Mouse (Mus musculus) midbrain, embryonic 16.5 days (tissue): ENCODE results near the gene Abhd14b. TPM values are rescaled to one million over a fixed set of nuclear protein-coding genes. Genes with fewer than 3 reads are reported as not detected.

Experiments used
- ATAC-seq: fragments of 200-750 bp; cut with Nextera tagmentation; 2 replicates; pipeline ENCODE4 v1.8.0; 2017; ENCODE audit warnings: moderate TSS enrichment
- H3K27ac ChIP-seq: fragments of 300-500 bp; sonication (generic); 2 replicates; pipeline ENCODE4 v1.5.1; 2014; ENCODE audit warnings: mild to moderate bottlenecking, low read length, mixed read lengths
- H3K27me3 ChIP-seq: fragments of 300-500 bp; sonication (generic); 2 replicates; pipeline ENCODE4 v1.6.1; 2014; ENCODE audit warnings: low read depth, low read length, mixed read lengths; ENCODE audit not compliant: control insufficient read depth, insufficient read depth
- H3K36me3 ChIP-seq: fragments of 300-500 bp; sonication (generic); 2 replicates; pipeline ENCODE4 v1.6.1; 2014; ENCODE audit warnings: mild to moderate bottlenecking, low read length, moderate library complexity, mixed read lengths; ENCODE audit not compliant: control insufficient read depth, insufficient read depth
- H3K4me1 ChIP-seq: fragments of 300-500 bp; sonication (generic); 2 replicates; pipeline ENCODE4 v1.6.1; 2014; ENCODE audit warnings: mild to moderate bottlenecking, low read length, mixed read lengths; ENCODE audit not compliant: control insufficient read depth, insufficient read depth
- H3K4me2 ChIP-seq: fragments of 300-500 bp; sonication (generic); 2 replicates; pipeline ENCODE4 v1.6.1; 2014; ENCODE audit warnings: mild to moderate bottlenecking, low read length, mixed read lengths
- H3K4me3 ChIP-seq: fragments of 300-500 bp; sonication (generic); 2 replicates; pipeline ENCODE4 v1.5.1; 2014; ENCODE audit warnings: low read depth, mild to moderate bottlenecking, low read length, moderate library complexity, mixed read lengths
- H3K9ac ChIP-seq: fragments of 300-500 bp; sonication (generic); 2 replicates; pipeline ENCODE4 v1.6.1; 2014; ENCODE audit warnings: low read depth, low read length, mixed read lengths
- H3K9me3 ChIP-seq: fragments of 300-500 bp; sonication (generic); replicated peaks from 2 replicates; pipeline ENCODE4 v1.6.1; 2014; ENCODE audit warnings: mild to moderate bottlenecking, low read length, mixed read lengths; ENCODE audit not compliant: control insufficient read depth, poor library complexity, severe bottlenecking
- WGBS: fragments of 180-500 bp; shearing (Covaris S2); extraction: QIAGEN DNeasy Blood & Tissue Kit; methylation state at CpG from one replicate; pipeline ENCODE4 v1.1.7; 2014; 5-methylcytosine and 5-hydroxymethylcytosine counted together
- polyA plus RNA-seq: library from polyadenylated mRNA; unstranded; fragments of >200 nt; fragmentation: Nextera tagmentation; extraction: Ambion mirVana; gene quantifications from 2 replicates; pipeline ENCODE4 v1.2.1, GENCODE M21; 2015

The Abhd14b gene
- polyA plus RNA-seq, 1 experiment from 2014 or later = 10.6 TPM

- Histone ChIP-seq H3K27ac (no peak overlapping the region), H3K4me2 (no peak overlapping the region), H3K27me3 (no peaks in the 10 kb centered on the region), H3K4me3 (no peak overlapping the region), H3K36me3 (no peaks in the 10 kb centered on the region), H3K4me1 (no peaks in the 10 kb centered on the region), H3K9me3 (no peaks in the 10 kb centered on the region), H3K9ac (no peak overlapping the region)
- no peak for ATAC-seq
- WGBS = 59% methylated on average over 2 of the region's 2 CpGs
These were observed 37.1 kb upstream of the Abhd14b start for GRCm38 (mm10) chr9:106410086-106410650.

GRCm38 (mm10) chr9:106411091-106411594 is 36.1 kb upstream of the Abhd14b start:
- Histone ChIP-seq H3K4me2 (no peak overlapping the region), H3K4me3 (no peak overlapping the region), H3K27me3 (no peaks in the 10 kb centered on the region), H3K27ac (no peak overlapping the region), H3K9ac (no peak overlapping the region), H3K9me3 (no peaks in the 10 kb centered on the region), H3K4me1 (no peaks in the 10 kb centered on the region), H3K36me3 (no peaks in the 10 kb centered on the region)
- WGBS = 85% methylated on average over 9 of the region's 9 CpGs
- no peak for ATAC-seq

DNA sequence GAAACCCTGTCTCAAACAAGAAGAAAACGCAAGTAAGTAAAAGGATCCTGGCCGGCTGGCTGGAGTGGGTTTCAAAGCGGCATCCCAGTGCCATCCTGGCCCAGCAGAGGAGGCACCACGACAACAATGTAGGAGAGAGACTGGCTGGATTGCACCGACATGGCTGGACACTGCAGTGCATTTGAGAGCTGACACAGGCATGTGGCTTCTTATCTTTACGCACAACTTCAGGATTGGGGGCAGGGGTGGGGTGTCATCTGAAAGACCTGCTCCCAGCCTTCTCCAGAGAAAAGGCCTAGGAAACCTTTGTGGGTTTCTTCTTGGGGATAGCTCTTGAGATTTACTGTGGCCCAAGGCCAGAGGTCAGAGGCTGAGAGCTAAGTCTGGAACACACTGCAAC is 35.5 kb upstream of the Abhd14b start:
- Histone ChIP-seq H3K4me1 (no peaks in the 10 kb centered on the region), H3K9ac (no peak overlapping the region), H3K27me3 (no peaks in the 10 kb centered on the region), H3K27ac (no peak overlapping the region), H3K9me3 (no peaks in the 10 kb centered on the region), H3K4me3 (no peak overlapping the region), H3K36me3 (no peaks in the 10 kb centered on the region), H3K4me2 (no peak overlapping the region)
- no peak for ATAC-seq
- 82% methylated on average over 6 of the region's 6 CpGs for WGBS

DNA sequence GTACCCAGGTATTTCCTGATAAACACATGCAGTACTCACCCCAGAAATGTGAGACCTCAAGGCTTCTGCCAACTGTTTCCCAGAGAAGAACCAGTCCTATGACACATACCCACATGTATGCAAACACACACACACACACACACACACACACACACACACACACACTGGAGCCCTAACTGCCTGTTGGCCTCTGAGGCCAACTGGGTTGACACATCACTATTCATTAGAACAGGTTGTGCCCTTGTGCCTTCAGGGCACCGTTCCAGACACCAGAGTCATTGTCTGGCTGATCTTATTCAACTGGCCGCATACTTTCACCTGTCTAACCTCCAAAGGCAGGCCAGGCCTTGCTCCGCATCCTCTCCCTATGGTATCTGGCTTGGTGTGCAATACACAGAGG is 35.0 kb upstream of the Abhd14b start:
- Histone ChIP-seq H3K36me3 (no peaks in the 10 kb centered on the region), H3K4me1 (no peaks in the 10 kb centered on the region; the same call in 1 of the 2 replicates), H3K27ac (no peak overlapping the region), H3K4me2 (no peak overlapping the region), H3K27me3 (no peaks in the 10 kb centered on the region), H3K9me3 (no peaks in the 10 kb centered on the region), H3K4me3 (no peak overlapping the region), H3K9ac (no peak overlapping the region)
- no peak for ATAC-seq
- WGBS = 82% methylated on average over 3 of the region's 3 CpGs

- 84% methylated on average over 5 of the region's 5 CpGs for WGBS
- Histone ChIP-seq H3K27ac (no peak overlapping the region), H3K4me2 (no peak overlapping the region), H3K9ac (no peak overlapping the region), H3K4me1 (peaks cover 11% of the 10 kb centered on the region), H3K9me3 (no peaks in the 10 kb centered on the region), H3K36me3 (no peaks in the 10 kb centered on the region), H3K4me3 (no peak overlapping the region), H3K27me3 (no peaks in the 10 kb centered on the region)
- ATAC-seq = no peak
These were observed 33.7 kb upstream of the Abhd14b start for GRCm38 (mm10) chr9:106413606-106414005.

DNA sequence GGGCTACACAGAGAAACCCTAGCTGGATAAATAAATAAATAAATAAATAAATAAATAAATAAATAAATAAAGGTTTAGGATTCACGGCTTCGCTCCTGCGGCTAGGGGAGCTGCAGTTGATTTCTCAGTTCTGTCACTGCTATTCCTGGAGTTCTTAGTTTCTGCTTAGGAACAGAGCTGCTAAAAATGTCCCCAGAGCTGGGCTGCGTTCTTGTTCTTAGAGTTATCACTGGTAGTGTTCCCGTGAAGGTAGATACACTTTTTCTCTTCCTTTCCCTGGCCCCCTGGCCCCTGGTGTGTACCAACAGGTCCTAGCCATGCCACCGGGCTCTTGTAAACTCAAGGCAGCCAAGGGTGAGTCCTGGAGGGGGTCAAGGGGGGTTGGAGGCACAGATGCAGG is 30.4 kb upstream of the Abhd14b start:
- H3K27ac ChIP-seq = no peak overlapping the region
- peaks cover 28% of the 10 kb centered on the region for H3K4me1 ChIP-seq
- H3K9me3 ChIP-seq = no peaks in the 10 kb centered on the region
- H3K4me3 ChIP-seq = no peak overlapping the region
- no peaks in the 10 kb centered on the region; the same call in 1 of the 2 replicates for H3K27me3 ChIP-seq
- ATAC-seq = no peak
- WGBS = 87% methylated on average over 6 of the region's 6 CpGs
- H3K9ac ChIP-seq = no peak overlapping the region
- H3K36me3 ChIP-seq = no peaks in the 10 kb centered on the region
- no peak overlapping the region for H3K4me2 ChIP-seq

GRCm38 (mm10) chr9:106417841-106418625 is 29.2 kb upstream of the Abhd14b start:
- peaks cover 30% of the 10 kb centered on the region for H3K4me1 ChIP-seq
- H3K9me3 ChIP-seq = no peaks in the 10 kb centered on the region
- no peaks in the 10 kb centered on the region; the same call in 1 of the 2 replicates for H3K27me3 ChIP-seq
- H3K27ac ChIP-seq = peak overlapping the region; percentile 65
- no peaks in the 10 kb centered on the region for H3K36me3 ChIP-seq
- ATAC-seq = peak; percentile 64
- H3K9ac ChIP-seq = peak overlapping the region; percentile 62
- H3K4me3 ChIP-seq = peak overlapping the region; percentile 26
- peak overlapping the region; percentile 71 for H3K4me2 ChIP-seq
- WGBS = 14% methylated on average over 29 of the region's 29 CpGs

- H3K9me3 ChIP-seq = no peaks in the 10 kb centered on the region
- peak; percentile 25; the same call in 1 of the 2 replicates for ATAC-seq
- H3K27me3 ChIP-seq = no peaks in the 10 kb centered on the region; the same call in 1 of the 2 replicates
- WGBS = 0% methylated on average over 2 of the region's 2 CpGs
- peak overlapping the region; percentile 66; the same call in 1 of the 2 replicates for H3K27ac ChIP-seq
- H3K4me3 ChIP-seq = no peak overlapping the region
- H3K4me2 ChIP-seq = peak overlapping the region; percentile 41
- H3K4me1 ChIP-seq = peaks cover 30% of the 10 kb centered on the region
- peak overlapping the region; percentile 57; the same call in 1 of the 2 replicates for H3K9ac ChIP-seq
- H3K36me3 ChIP-seq = no peaks in the 10 kb centered on the region
These were observed 26.7 kb upstream of the Abhd14b start for GRCm38 (mm10) chr9:106420608-106421007.
